In genomic region chr10:125328331-125329063, GRCm38 (mm10) we compare ENCODE assay signal across 9 mouse cellular contexts.
DNase-seq lines count a peak whose midpoint lies in the region; ATAC-seq and TF ChIP-seq lines count a peak whose summit lies in the region.
"Had no signal": no experiment of that assay in that cellular context is flagged by ENCODE, and none has a peak within 500 bp of the region (broad histone marks: within the 10 kb centered on the region; RNA-seq: fewer than 3 reads in every experiment).

No protein-coding gene starts in this region.

- ATAC-seq in heart, embryonic 13.5 days (ENCODE audit: extremely low read depth, insufficient number of reproducible peaks, low FRiP score, low TSS enrichment): no peak
- ATAC-seq in liver, postnatal 0 days: peak; percentile 78

- no peaks in the 10 kb centered on the region for H3K36me3 ChIP-seq in heart, embryonic 13.5 days
- no peaks in the 10 kb centered on the region for H3K36me3 ChIP-seq in embryonic facial prominence, embryonic 10.5 days (replicated peaks)
- H3K36me3 ChIP-seq in liver, postnatal 0 days (replicated peaks; ENCODE audit: insufficient read depth, low read length): no peaks in the 10 kb centered on the region

- peak overlapping the region; percentile 49 for H3K27ac ChIP-seq in heart, embryonic 13.5 days (replicated peaks)
- H3K27ac ChIP-seq in embryonic facial prominence, embryonic 10.5 days (replicated peaks): peak overlapping the region; percentile 68
- peak overlapping the region; percentile 68 for H3K27ac ChIP-seq in liver, postnatal 0 days (ENCODE audit: low read depth)

- TF ChIP-seq EP300 in liver, postnatal 0 days (IDR thresholded peaks at IDR 0.05; ENCODE audit: low read depth): 0 out of 2 replicates have a peak, but pooled peaks have one; percentile 5

- peak overlapping the region; percentile 29 for H3K4me3 ChIP-seq in heart, embryonic 13.5 days
- peak overlapping the region; percentile 41 for H3K4me3 ChIP-seq in embryonic facial prominence, embryonic 10.5 days
- H3K4me3 ChIP-seq in liver, postnatal 0 days (ENCODE audit: low read depth, low read length): peak overlapping the region; percentile 31

- 43% methylated on average over 16 of the region's 16 CpGs for WGBS in heart, embryonic 13.5 days
- WGBS in embryonic facial prominence, embryonic 10.5 days: 30% methylated on average over 16 of the region's 16 CpGs
- WGBS in liver, postnatal 0 days (ENCODE audit: insufficient replicate concordance): 54% methylated on average over 16 of the region's 16 CpGs

- H3K9me3 ChIP-seq in heart, embryonic 13.5 days: no peaks in the 10 kb centered on the region
- H3K9me3 ChIP-seq in embryonic facial prominence, embryonic 10.5 days: no peaks in the 10 kb centered on the region
- no peaks in the 10 kb centered on the region for H3K9me3 ChIP-seq in liver, postnatal 0 days (ENCODE audit: low read length)

- intact Hi-C loops in left cerebral cortex, postnatal 4 days (cut with DNase I): no loop called here

- no peaks in the 10 kb centered on the region for H3K27me3 ChIP-seq in heart, embryonic 13.5 days (replicated peaks)
- H3K27me3 ChIP-seq in embryonic facial prominence, embryonic 10.5 days (replicated peaks; ENCODE audit: low read depth, poor library complexity, severe bottlenecking): no peaks in the 10 kb centered on the region
- no peaks in the 10 kb centered on the region for H3K27me3 ChIP-seq in liver, postnatal 0 days (ENCODE audit: insufficient read depth, low read length)

- H3K9ac ChIP-seq in heart, embryonic 13.5 days: peak overlapping the region; percentile 12; the same call in 1 of the 2 replicates
- H3K9ac ChIP-seq in liver, postnatal 0 days (replicated peaks): 0 out of 2 replicates have a peak overlapping the region, but pooled peaks have one; percentile 16

- no peak for TF ChIP-seq CTCF in liver, postnatal 0 days (IDR thresholded peaks at IDR 0.05; ENCODE audit: low read depth)

- peaks cover 13% of the 10 kb centered on the region for H3K4me1 ChIP-seq in heart, embryonic 13.5 days
- H3K4me1 ChIP-seq in embryonic facial prominence, embryonic 10.5 days: peaks cover 26% of the 10 kb centered on the region
- peaks cover 13% of the 10 kb centered on the region for H3K4me1 ChIP-seq in liver, postnatal 0 days (ENCODE audit: insufficient read depth)

- H3K4me2 ChIP-seq in heart, embryonic 13.5 days: peak overlapping the region; percentile 63
- H3K4me2 ChIP-seq in liver, postnatal 0 days (ENCODE audit: low read depth, low read length): peak overlapping the region; percentile 23

- no peak for DNase-seq in heart, adult 9 months (ENCODE audit: low spot score in 2 of 2)
- peak; percentile 52 for DNase-seq in embryonic facial prominence, embryonic 10.5 days (ENCODE audit: low spot score)
- DNase-seq in kidney, adult 9 months: peak; percentile 57
- peak; percentile 42 for DNase-seq in liver, postnatal 0 days
- DNase-seq in left cerebral cortex, postnatal 4 days: no peak
- DNase-seq in left cerebral cortex, adult 18-20 months (ENCODE audit: low spot score in 2 of 2): no peak
- no peak for DNase-seq in gastrocnemius, postnatal 25 days
- DNase-seq: cerebellum, postnatal 14 days had no signal

Comparison
In these comparisons a context has a peak if more than half of its experiments do, and no peak if none do; other contexts are left out.
1. DNase-seq: peak in embryonic facial prominence, embryonic 10.5 days (single experiment), kidney, adult 9 months (single experiment) and liver, postnatal 0 days (single experiment); none in heart, adult 9 months (0 of 2), left cerebral cortex, postnatal 4 days (single experiment), left cerebral cortex, adult 18-20 months (0 of 2) and gastrocnemius, postnatal 25 days (single experiment).
2. Peak in every context shown above with its lines, with median percentiles within 50 percentile points of each other: H3K27ac ChIP-seq and H3K4me3 ChIP-seq.